Mouse (Mus musculus): Measurements from ENCODE around the gene Doxl2.

DNA sequence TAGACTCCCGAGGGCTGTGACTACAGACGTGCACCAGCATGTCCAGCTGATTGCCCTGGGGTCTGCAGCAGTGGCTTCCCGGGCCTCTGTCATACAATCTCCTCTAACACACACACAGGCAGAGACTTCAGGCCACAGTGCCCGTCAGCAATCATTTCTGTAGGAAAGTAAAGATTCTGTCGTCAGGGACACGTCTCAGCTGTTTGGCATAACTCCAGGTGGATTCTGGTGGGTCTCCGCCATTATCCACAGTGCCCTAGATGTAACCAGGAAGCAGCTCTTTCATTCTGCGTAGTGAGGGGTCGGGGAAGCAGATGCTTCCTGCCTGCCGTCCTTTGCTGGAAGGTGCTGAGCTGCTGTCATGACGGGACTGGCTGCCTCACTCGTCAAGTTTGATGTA, 42.4 kb downstream of the Doxl2 start:
- TF ChIP-seq CTCF (IDR thresholded peaks at IDR 0.05; ENCODE audit: low read depth, low read length) (no peak), POLR2A (IDR thresholded peaks at IDR 0.05; ENCODE audit: borderline replicate concordance, low read depth, low read length) (no peak)

All from bone marrow macrophage, adult 2 months (primary cell).